Mouse (Mus musculus) kidney, adult 2 months (tissue): ENCODE results near the gene Bahd1.

Source experiments
- CTCF ChIP-seq: fragments of 200-500 bp; conservative IDR thresholded peaks from 2 replicates; pipeline ENCODE4 v1.5.1; 2011; ENCODE audit warnings: low read depth, mild to moderate bottlenecking, control low read depth, low read length, moderate library complexity, mixed read lengths; ENCODE audit not compliant: insufficient read depth, insufficient read length
- POLR2A ChIP-seq: fragments of 200-500 bp; IDR thresholded peaks from one replicate; pipeline ENCODE4 v1.6.1; 2011; ENCODE audit warnings: low read depth, low read length, control low read depth

- TF ChIP-seq POLR2A: no peak
- no peak for TF ChIP-seq CTCF
Measured at GRCm38 (mm10) chr2:118963676-118964012, 63.5 kb downstream of the Bahd1 start.
